Mouse (Mus musculus) embryonic fibroblast, embryonic 13.5 days (primary cell): ENCODE measurements around the gene Gucy2e.

Experiments used
- CTCF ChIP-seq: IDR thresholded peaks from 2 replicates; pipeline ENCODE4 v1.5.1; 2011; ENCODE audit warnings: mild to moderate bottlenecking, control low read depth, low read length, moderate library complexity, borderline replicate concordance; ENCODE audit not compliant: insufficient read depth
- POLR2A ChIP-seq: IDR thresholded peaks from 2 replicates; pipeline ENCODE4 v1.6.1; 2011; ENCODE audit warnings: low read depth, mild to moderate bottlenecking, control low read depth, low read length, moderate library complexity

GRCm38 (mm10) chr11:69223101-69223500 lies 13.7 kb downstream of the Gucy2e start:
- TF ChIP-seq CTCF = no peak
- TF ChIP-seq POLR2A = no peak
